Mouse (Mus musculus): ENCODE results near the gene Cep290. TPM values are rescaled to one million over a fixed set of nuclear protein-coding genes. Genes with fewer than 3 reads are reported as not detected.
"Not testable (repeated sequence)": the region's sequence is repeated elsewhere in the genome, so short reads cannot be mapped to it uniquely, and the experiment has no call there.

Cep290 gene
- polyA plus RNA-seq, 1 experiment from 2014 or later, result 4.8 TPM

DNA sequence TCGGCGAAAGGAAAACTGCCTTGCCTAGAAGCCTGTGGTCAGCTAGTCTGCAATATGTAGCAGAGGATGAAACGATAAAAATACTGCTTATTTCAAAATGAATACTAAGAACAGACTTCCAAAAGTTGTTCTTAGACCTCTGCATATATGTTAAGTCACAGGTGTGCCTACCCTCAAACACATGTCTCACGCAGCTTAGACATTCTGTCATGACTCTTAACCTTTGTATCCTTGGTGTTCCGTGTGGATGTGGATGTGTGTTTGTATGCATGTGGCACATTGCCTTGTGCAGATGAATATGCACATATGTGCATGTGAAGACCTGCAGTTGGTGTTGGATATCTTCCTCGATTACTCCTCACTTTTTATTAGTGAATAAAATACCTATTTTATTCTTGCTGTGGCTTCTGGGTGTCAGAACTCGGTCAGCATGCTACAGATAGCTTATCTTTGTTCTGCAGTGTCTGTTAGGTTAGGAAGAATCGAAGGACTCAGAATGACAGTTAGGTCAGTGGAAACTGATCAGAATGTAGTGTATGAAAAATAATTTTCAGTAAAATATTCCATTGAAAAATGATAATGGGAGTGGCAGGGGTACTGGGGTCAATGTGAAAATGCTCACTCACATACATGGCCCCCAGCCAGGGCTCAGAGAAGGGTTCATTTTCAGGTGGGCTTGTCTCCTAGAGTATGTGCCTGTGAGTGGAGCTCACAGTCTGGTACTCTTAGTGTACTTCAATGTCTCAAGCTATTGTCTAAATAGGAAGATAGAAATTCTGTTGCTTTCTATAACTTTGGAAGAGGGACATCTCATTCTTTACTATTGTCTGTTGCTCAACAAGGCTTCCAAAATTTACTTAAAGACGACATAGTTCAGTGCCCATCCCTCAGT is 37.4 kb downstream of the Cep290 start:
- Histone ChIP-seq H3K9ac (peak overlapping the region; percentile 42; the same call in 1 of the 2 replicates), H3K9me3 (replicated peaks) (no peaks in the 10 kb centered on the region), H3K4me2 (peak overlapping the region; percentile 45), H3K27ac (peak overlapping the region; percentile 81), H3K36me3 (peaks cover 20% of the 10 kb centered on the region), H3K4me1 (peaks cover 23% of the 10 kb centered on the region), H3K4me3 (peak overlapping the region; percentile 5; the same call in 1 of the 2 replicates), H3K27me3 (replicated peaks) (no peaks in the 10 kb centered on the region)
- WGBS (ENCODE audit: insufficient replicate concordance), result 56% methylated on average over 9 of the region's 9 CpGs
- peak; percentile 97 for ATAC-seq

DNA sequence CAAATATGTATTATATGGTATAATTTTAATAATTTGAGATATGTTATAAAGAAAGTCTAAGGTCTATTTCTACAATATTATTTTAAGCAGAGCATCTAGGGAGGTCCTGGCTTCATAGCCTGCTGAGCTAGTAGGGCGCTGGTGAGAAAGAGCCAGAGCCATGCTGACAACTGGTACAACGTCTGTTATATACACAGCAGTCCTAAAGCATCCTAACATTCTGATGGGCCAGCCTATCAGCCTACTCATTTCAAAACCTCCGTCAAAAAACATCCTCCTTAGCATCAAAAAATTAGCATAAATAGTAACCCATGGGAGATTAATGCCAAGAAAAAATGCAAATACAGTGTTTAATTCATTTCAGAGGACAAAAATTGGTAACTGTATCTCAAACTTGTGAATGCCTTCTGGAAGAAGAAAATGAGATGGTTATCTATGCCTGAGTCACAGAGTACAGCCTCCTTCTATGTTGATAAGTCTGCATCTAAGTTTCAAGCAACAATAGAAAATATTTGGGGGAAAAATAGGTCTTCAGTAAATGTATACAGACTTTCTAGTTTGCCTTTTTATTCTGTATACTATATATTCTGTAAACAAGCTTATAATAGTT is 69.3 kb downstream of the Cep290 start:
- Histone ChIP-seq H3K9ac (no peak overlapping the region), H3K27ac (no peak overlapping the region), H3K27me3 (replicated peaks) (no peaks in the 10 kb centered on the region), H3K9me3 (replicated peaks) (no peaks in the 10 kb centered on the region), H3K4me2 (no peak overlapping the region), H3K4me3 (no peak overlapping the region), H3K4me1 (peaks cover 11% of the 10 kb centered on the region), H3K36me3 (peaks cover 17% of the 10 kb centered on the region)
- 82% methylated on average over 3 of the region's 3 CpGs for WGBS (ENCODE audit: insufficient replicate concordance)
- no peak for ATAC-seq

DNA sequence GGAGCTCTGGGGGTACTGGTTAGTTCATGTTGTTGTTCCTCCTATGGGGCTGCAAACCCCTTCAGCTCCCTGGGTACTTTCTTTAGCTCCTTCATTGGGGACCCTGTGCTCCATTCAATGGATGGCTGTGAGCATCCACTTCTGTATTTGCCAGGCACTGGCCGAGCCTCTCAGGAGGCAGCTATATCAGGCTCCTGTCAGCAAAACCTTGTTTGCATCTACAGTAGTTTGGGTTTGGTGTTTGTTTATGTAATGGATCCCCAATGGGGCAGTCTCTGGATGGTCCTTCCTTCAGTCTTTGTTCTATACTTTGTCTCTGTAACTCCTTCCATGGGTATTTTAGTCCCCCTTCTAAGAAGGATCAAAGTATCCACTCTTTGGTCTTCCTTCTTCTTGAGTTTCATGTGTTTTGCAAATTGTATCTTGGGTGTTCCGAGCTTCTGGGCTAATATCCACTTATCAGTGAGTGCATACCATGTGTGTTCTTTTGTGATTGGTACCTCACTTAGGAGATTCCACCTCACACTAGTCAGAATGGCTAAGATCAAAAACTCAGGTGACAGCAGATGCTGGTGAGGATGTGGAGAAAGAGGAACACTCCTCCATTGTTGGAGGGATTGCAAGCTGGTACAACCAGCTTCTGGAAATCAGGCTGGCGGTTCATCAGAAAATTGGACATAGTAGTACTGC is 73.0 kb downstream of the Cep290 start:
- ATAC-seq, result peak; percentile 93
- Histone ChIP-seq H3K36me3 (peaks cover 30% of the 10 kb centered on the region), H3K4me1 (peaks cover 11% of the 10 kb centered on the region), H3K4me2 (peak overlapping the region; percentile 39), H3K27ac (peak overlapping the region; percentile 63)
- not testable (repeated sequence) for H3K9ac ChIP-seq; H3K9me3 ChIP-seq (replicated peaks); H3K4me3 ChIP-seq; H3K27me3 ChIP-seq (replicated peaks)
- WGBS (ENCODE audit: insufficient replicate concordance), result 53% methylated on average over 3 of the region's 3 CpGs

DNA sequence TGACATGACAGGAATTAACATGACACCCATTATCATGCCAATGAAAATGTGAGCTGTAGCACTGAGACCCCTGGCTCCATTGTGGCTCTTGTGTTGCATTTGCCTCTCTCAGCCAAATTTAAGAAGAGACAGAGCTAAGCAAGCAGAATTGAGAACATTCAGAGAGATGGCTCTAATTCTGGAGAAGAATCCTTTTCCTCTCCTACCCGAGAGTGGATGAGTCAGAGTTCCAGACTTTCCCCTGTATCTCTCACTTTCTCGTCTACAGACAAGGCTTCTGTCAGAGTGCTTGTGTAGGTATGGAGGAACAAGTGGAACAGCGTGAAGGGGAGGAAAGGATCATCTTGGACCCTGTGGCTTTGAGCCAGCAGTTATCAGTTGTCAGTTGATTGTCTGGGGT is 76.8 kb downstream of the Cep290 start:
- H3K9ac ChIP-seq, result no peak overlapping the region
- WGBS (ENCODE audit: insufficient replicate concordance), result 75% methylated on average over 3 of the region's 3 CpGs
- H3K27ac ChIP-seq, result no peak overlapping the region
- H3K4me1 ChIP-seq, result peaks cover 11% of the 10 kb centered on the region
- ATAC-seq, result no peak
- no peak overlapping the region for H3K4me3 ChIP-seq
- H3K9me3 ChIP-seq (replicated peaks), result no peaks in the 10 kb centered on the region
- H3K4me2 ChIP-seq, result no peak overlapping the region
- H3K27me3 ChIP-seq (replicated peaks), result no peaks in the 10 kb centered on the region
- peaks cover 41% of the 10 kb centered on the region for H3K36me3 ChIP-seq

DNA sequence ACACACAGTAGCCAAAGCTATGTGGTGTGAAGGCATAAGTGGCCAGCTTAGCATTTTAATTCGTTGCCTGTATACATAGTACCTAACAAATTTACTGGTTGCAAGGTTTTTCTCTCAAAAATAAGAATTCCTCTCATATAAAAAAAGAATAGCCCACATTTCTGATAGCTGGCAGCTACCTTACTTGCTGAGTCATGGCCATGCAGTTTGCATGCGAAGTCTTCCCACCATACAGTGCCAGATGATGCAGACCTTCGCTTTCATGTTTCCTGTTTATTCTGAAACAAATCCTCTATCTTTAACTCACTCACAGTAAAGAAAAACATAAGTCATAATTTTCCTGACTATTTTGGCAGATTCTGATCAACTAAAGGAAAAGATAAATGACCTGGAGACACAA is 84.3 kb downstream of the Cep290 start:
- Histone ChIP-seq H3K4me3 (no peak overlapping the region), H3K27me3 (replicated peaks) (no peaks in the 10 kb centered on the region), H3K9ac (peak overlapping the region; percentile 17; the same call in 1 of the 2 replicates), H3K36me3 (peaks cover 43% of the 10 kb centered on the region), H3K9me3 (replicated peaks) (no peaks in the 10 kb centered on the region), H3K4me2 (no peak overlapping the region), H3K27ac (peak overlapping the region; percentile 58), H3K4me1 (peaks cover 36% of the 10 kb centered on the region)
- ATAC-seq, result no peak
- WGBS (ENCODE audit: insufficient replicate concordance), result 60% methylated on average over 3 of the region's 3 CpGs

DNA sequence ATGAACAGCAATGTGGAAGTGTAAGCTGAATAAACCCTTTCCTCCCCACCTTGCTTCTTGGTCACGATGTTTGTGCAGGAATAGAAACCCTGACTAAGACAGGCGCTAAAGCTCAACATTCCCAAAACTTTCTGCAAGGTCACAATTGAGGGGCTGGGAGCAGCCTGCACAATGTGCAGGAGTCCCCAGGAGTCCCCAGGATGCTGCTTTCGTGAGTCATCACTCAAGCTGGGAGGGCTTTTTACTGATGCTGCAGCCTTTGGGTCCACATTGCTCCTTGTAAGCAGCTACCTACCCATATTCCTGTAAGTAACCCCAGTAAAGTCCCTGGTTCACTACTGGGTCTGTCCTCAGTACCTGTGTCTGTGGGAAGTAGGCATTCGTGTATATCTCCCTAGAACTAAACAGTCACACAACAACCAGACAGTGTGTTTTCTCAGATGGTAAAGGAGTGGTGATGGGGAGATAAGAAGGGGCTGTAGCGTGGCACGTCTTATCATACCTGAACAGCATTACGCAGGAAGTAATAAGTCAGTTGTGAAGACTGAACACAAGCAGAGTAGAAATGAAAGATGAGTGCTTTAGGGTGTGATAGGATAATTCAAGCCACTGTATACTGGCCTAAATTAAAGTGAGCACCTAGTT is 87.3 kb downstream of the Cep290 start:
- Histone ChIP-seq H3K36me3 (peaks cover 54% of the 10 kb centered on the region), H3K9me3 (replicated peaks) (no peaks in the 10 kb centered on the region), H3K27ac (peak overlapping the region; percentile 89), H3K4me3 (no peak overlapping the region), H3K4me1 (peaks cover 36% of the 10 kb centered on the region), H3K27me3 (replicated peaks) (no peaks in the 10 kb centered on the region), H3K9ac (0 out of 2 replicates have a peak overlapping the region, but pooled peaks have one; percentile 19), H3K4me2 (peak overlapping the region; percentile 45)
- WGBS (ENCODE audit: insufficient replicate concordance), result 41% methylated on average over 7 of the region's 7 CpGs
- peak; percentile 96 for ATAC-seq

DNA sequence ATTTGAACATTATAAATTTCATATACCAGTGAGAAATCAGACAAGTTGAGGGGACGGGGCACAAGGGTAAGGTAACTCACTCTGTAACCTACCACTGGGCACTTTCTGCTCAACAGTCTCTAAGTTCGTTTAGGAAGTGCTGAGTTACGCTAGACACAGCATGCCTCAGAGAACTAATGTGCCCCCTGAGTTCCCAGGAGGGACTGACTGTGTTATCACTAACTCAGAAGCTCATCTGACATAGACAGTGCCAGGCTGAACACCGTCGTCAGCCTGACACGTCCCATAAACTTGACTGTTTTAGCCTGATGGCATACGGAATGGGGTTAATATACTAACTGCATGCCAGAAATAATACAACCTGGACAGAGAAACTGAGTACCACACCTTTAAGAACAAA is 87.9 kb downstream of the Cep290 start:
- Histone ChIP-seq H3K4me1 (peaks cover 36% of the 10 kb centered on the region), H3K36me3 (peaks cover 54% of the 10 kb centered on the region), H3K9ac (no peak overlapping the region), H3K4me3 (no peak overlapping the region), H3K27ac (peak overlapping the region; percentile 89), H3K27me3 (replicated peaks) (no peaks in the 10 kb centered on the region), H3K9me3 (replicated peaks) (no peaks in the 10 kb centered on the region), H3K4me2 (peak overlapping the region; percentile 45)
- 53% methylated on average over 7 of the region's 7 CpGs for WGBS (ENCODE audit: insufficient replicate concordance)
- peak; percentile 57 for ATAC-seq

DNA sequence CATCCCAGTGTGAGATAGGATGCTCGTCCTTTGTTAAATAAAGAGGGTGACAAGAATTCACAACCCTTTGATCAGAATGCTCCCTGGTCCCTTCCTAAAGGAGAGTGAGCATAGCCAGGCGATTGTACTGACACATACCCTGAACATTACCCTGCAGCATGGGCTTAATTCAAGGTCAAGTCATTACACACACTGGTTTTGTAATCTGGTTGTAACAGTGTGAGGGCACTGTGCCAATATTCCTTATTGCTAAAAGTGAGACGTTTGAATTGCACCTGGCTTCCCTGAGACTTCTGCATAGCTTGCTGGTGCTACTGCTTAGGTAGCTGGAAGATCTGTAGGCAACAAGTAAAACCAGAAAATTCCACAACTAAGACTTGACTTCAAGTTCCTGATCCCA is 96.8 kb downstream of the Cep290 start:
- Histone ChIP-seq H3K4me3 (no peak overlapping the region), H3K9ac (no peak overlapping the region), H3K36me3 (peaks cover 24% of the 10 kb centered on the region), H3K27ac (no peak overlapping the region), H3K4me1 (peaks cover 12% of the 10 kb centered on the region), H3K9me3 (replicated peaks) (no peaks in the 10 kb centered on the region), H3K4me2 (no peak overlapping the region), H3K27me3 (replicated peaks) (no peaks in the 10 kb centered on the region)
- 75% methylated on average over 3 of the region's 3 CpGs for WGBS (ENCODE audit: insufficient replicate concordance)
- no peak for ATAC-seq

DNA sequence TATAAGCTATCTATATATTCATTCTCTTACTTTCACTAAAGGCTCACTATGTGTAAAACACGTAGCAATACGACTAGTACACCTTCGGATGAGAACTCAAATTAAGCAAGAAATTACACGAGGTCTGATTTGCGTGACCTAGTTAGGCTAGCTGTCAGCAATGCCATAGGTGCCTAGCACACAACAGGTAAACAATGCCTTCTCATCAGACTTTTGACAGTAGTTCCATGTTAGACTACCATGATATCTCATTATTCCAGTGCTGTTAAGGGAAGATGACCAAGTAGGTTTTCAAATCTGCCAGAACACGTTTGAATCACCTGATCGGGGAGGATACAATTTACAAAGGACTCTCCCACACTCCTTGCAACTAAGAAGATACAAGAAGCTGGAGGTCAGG is 101.2 kb downstream of the Cep290 start:
- Histone ChIP-seq H3K4me2 (peak overlapping the region; percentile 72), H3K36me3 (peaks cover 22% of the 10 kb centered on the region), H3K27ac (peak overlapping the region; percentile 84), H3K27me3 (replicated peaks) (no peaks in the 10 kb centered on the region), H3K9ac (peak overlapping the region; percentile 75), H3K9me3 (replicated peaks) (no peaks in the 10 kb centered on the region), H3K4me3 (peak overlapping the region; percentile 79), H3K4me1 (peaks cover 12% of the 10 kb centered on the region)
- ATAC-seq, result no peak; the same call in 1 of the 2 replicates
- 33% methylated on average over 7 of the region's 7 CpGs for WGBS (ENCODE audit: insufficient replicate concordance)

DNA sequence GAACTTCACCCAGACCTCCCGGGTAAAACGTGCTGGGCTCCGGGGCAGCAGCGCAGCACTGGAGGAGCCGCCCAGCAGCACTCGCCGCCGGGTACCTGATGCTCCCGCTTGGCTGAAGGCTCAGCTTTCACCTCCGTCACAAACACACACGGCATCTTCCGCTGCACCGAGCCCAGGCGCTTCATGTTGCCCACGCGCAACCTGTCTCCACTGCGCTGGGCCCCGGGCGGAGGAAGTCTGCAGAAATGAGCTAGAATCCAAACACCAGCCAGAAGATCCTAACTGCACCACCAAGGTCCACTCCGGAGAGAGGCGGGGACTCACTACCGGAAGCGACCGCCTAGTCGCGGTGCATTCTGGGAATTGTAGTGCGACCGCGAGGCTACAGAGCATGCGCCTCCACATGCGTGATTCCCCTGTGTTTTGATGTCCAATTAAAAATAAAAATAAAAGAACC is 101.6 kb downstream of the Cep290 start:
- under 1% methylated on average over 31 of the region's 31 CpGs for WGBS (ENCODE audit: insufficient replicate concordance)
- peaks cover 18% of the 10 kb centered on the region for H3K36me3 ChIP-seq
- peak overlapping the region; percentile 72 for H3K4me2 ChIP-seq
- no peaks in the 10 kb centered on the region for H3K9me3 ChIP-seq (replicated peaks)
- H3K4me1 ChIP-seq, result peaks cover 12% of the 10 kb centered on the region
- H3K27me3 ChIP-seq (replicated peaks), result no peaks in the 10 kb centered on the region
- H3K27ac ChIP-seq, result peak overlapping the region; percentile 84
- ATAC-seq, result peak; percentile 99
- peak overlapping the region; percentile 79 for H3K4me3 ChIP-seq
- peak overlapping the region; percentile 75 for H3K9ac ChIP-seq

DNA sequence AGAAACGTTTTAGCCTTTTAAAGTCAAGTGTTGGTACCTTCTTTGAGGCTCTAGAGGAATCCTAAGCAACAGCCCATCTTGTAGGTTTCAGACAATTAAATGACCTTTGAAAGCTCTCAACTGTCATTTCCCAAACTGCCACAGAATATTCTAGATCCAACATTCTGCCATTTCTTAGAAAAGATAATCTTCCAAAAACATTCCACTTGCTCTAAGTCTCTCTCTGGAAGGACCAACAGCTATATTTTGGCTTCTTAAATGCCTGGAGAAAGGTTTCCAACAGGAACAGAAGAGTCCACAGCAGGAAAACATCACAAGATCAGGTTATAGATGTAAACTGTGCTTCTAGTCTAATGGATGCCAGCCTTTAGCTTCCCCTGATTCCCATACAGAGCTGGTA is 103.0 kb downstream of the Cep290 start, which contains the start of the genes 4930430F08Rik and 1700017N19Rik:
Gene 4930430F08Rik (minus strand): TSS at position 101 of the 400 bp plus-strand sequence.
Gene 1700017N19Rik (plus strand): TSS at position 162 of the 400 bp plus-strand sequence.
- peak within 1 kb of the TSS; percentile 79 for H3K4me3 ChIP-seq
- H3K36me3 ChIP-seq, result peaks cover 7% of the 10 kb centered on the region
- H3K27me3 ChIP-seq (replicated peaks), result no peaks in the 10 kb centered on the region
- peaks cover 12% of the 10 kb centered on the region for H3K4me1 ChIP-seq
- no peak within 1 kb of the TSS for H3K27ac ChIP-seq
- H3K9me3 ChIP-seq (replicated peaks), result no peaks in the 10 kb centered on the region
- no peak within 1 kb of the TSS for H3K9ac ChIP-seq
- WGBS (ENCODE audit: insufficient replicate concordance), result 71% methylated on average over 1 of the region's 1 CpGs
- no peak for ATAC-seq
- peak within 1 kb of the TSS; percentile 72 for H3K4me2 ChIP-seq

Measured in liver, embryonic 12.5 days (tissue).